Mouse (Mus musculus) cerebellum, adult 2 months (tissue): Measurements from ENCODE around the gene Gm49486. TPM values are rescaled to one million over a fixed set of nuclear protein-coding genes. Genes with fewer than 3 reads are reported as not detected.

Source experiments
- DNase-seq, 2 experiments: peaks; one replicate each; pipeline ENCODE4 v3.0.0; 2021
- H3K27ac ChIP-seq: fragments of 200-500 bp; 2 replicates; pipeline ENCODE4 v1.5.1; 2012; ENCODE audit warnings: low read length, control low read depth, inconsistent platforms; ENCODE audit not compliant: insufficient read depth
- H3K27me3 ChIP-seq: fragments of 200-500 bp; 2 replicates; pipeline ENCODE4 v1.6.1; 2012; ENCODE audit warnings: inconsistent platforms, mild to moderate bottlenecking, low read length, moderate library complexity; ENCODE audit not compliant: control insufficient read depth, insufficient read depth
- H3K4me1 ChIP-seq: fragments of 200-500 bp; 2 replicates; pipeline ENCODE4 v1.6.1; 2011; ENCODE audit warnings: low read length; ENCODE audit not compliant: control insufficient read depth, insufficient read depth
- H3K4me3 ChIP-seq: fragments of 200-500 bp; replicated peaks from 2 replicates; pipeline ENCODE3; 2011; ENCODE audit warnings: mild to moderate bottlenecking, low read depth, low read length, control low read depth; ENCODE audit not compliant: insufficient read depth
- CTCF ChIP-seq: fragments of 200-500 bp; IDR thresholded peaks from 2 replicates; pipeline ENCODE4 v1.5.1; 2011; ENCODE audit warnings: low read depth, mild to moderate bottlenecking, control low read depth, low read length, moderate library complexity, borderline replicate concordance; ENCODE audit not compliant: insufficient read depth
- POLR2A ChIP-seq: fragments of 200-500 bp; IDR thresholded peaks from 2 replicates; pipeline ENCODE4 v1.6.1; 2011; ENCODE audit warnings: low read length, control low read depth, borderline replicate concordance; ENCODE audit not compliant: insufficient read depth
- WGBS: fragments of 180-500 bp; shearing (Covaris S2); methylation state at CpG from one replicate; pipeline ENCODE4 v1.1.7; 2018; 5-methylcytosine and 5-hydroxymethylcytosine counted together
- polyA plus RNA-seq: library from polyadenylated mRNA; depleted of rRNA; stranded (reverse); fragments of >200 nt; gene quantifications from 2 replicates; pipeline ENCODE4 v1.2.3, GENCODE M21; 2012

Gm49486 gene
- polyA plus RNA-seq, 1 experiment = 0.67 TPM

GRCm38 (mm10) chr15:79238036-79238435, 8.8 kb downstream of the Gm49486 start:
- Histone ChIP-seq H3K4me3 (no peak overlapping the region), H3K27ac (no peak overlapping the region), H3K4me1 (no peaks in the 10 kb centered on the region), H3K27me3 (no peaks in the 10 kb centered on the region)
- 79% methylated on average over 6 of the region's 6 CpGs for WGBS
- no peak for DNase-seq
- TF ChIP-seq CTCF (no peak), POLR2A (no peak)

- no peak for DNase-seq
- Histone ChIP-seq H3K27ac (no peak overlapping the region), H3K27me3 (no peaks in the 10 kb centered on the region), H3K4me3 (no peak overlapping the region), H3K4me1 (no peaks in the 10 kb centered on the region)
- TF ChIP-seq POLR2A (no peak), CTCF (no peak)
- WGBS = 50% methylated on average over 13 of the region's 13 CpGs
Observed at GRCm38 (mm10) chr15:79242574-79243233, 13.5 kb downstream of the Gm49486 start.

DNA sequence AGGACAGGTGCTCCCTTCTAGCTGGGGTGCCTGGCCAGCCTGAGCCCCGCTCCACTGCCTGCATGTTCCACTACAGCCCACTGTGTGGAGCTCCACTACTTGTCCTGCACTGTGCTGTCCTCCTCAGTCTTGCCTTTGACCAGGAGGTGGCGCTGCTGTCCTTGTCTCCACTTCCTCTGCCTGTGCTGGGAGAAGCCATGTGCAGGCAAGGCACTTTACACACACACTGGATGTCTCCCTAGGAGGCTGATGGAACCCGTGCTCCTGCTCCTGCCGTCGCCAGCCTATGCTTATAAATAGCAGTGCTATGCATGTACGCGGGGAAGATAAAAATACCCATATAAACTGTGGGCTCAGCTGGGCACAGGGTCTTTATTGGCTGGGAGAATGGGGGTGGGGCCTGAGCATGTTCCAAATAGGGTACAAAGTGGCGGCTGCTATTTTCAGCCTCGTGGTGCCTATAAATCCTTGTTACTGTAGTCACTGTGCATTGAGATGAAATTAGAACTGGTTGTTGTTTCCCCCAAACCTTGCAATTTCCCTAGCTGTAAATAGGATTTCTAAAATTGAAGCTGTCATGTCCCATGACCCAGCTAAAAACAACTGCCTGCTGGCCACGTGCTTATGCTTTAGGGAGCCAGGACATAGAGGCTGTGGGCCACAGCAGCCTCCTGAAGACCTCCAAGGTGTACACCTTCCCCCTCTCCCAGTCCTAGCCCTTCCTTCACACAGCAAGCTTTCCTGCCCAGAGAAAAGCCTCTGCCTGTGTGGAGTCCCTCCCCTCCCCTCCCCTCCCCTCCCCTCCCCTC, 14.2 kb downstream of the Gm49486 start:
- peak; percentile 100 for TF ChIP-seq CTCF
- no peak for TF ChIP-seq POLR2A
- DNase-seq = peak; percentile 90 to 94
- Histone ChIP-seq H3K27me3 (no peaks in the 10 kb centered on the region), H3K4me3 (no peak overlapping the region), H3K4me1 (no peaks in the 10 kb centered on the region), H3K27ac (no peak overlapping the region)
- 5% methylated on average over 10 of the region's 10 CpGs for WGBS

DNA sequence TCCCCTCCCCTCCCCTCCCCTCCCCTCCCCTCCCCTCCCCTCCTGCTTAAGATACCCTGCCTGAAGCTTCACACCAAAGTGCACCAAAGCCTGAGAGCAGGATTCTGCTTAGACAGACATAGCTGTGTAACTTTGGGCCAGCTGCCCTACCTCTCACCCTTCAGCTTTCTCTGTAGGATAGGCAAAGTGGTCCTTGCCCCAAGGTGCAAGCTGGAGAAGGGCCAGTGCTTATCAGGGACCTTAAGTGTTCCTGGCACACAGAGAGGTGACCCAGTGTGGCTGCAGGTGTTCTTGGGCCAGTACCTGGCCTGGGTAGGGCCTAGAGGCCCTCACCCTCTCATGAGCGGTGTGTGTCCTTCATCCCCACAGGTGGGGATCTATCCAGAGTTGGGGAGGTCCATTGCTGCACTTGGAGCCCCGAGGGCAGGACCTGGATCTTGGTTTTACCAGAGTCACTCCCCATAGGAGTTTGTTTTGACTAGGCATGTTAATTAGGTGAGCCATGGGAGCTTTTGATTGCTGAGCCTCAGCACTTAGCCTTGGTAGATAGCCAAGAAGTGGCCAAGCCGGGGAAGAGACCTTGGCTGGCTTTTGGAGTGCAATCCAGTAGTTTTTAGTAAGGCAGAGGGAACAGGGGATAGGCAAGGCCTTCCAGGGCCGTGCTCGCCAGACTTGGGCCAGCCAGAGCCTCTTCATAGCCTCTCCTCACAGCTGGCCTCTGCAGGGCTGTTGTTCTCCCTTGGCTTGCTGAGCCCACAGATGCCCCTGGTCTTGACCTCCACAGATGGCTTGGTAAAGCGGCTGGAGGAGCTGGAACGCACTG, 15.1 kb downstream of the Gm49486 start:
- no peak overlapping the region for H3K4me3 ChIP-seq
- no peaks in the 10 kb centered on the region for H3K27me3 ChIP-seq
- TF ChIP-seq POLR2A = no peak
- TF ChIP-seq CTCF = no peak
- WGBS = 32% methylated on average over 7 of the region's 7 CpGs
- no peak for DNase-seq
- no peaks in the 10 kb centered on the region for H3K4me1 ChIP-seq
- no peak overlapping the region for H3K27ac ChIP-seq

- no peak for TF ChIP-seq POLR2A
- no peak for TF ChIP-seq CTCF
- Histone ChIP-seq H3K4me1 (no peaks in the 10 kb centered on the region), H3K27ac (no peak overlapping the region), H3K27me3 (no peaks in the 10 kb centered on the region), H3K4me3 (no peak overlapping the region)
- WGBS = 88% methylated on average over 3 of the region's 3 CpGs
- no peak for DNase-seq
Observed at GRCm38 (mm10) chr15:79245321-79245720, 16.1 kb downstream of the Gm49486 start.

DNA sequence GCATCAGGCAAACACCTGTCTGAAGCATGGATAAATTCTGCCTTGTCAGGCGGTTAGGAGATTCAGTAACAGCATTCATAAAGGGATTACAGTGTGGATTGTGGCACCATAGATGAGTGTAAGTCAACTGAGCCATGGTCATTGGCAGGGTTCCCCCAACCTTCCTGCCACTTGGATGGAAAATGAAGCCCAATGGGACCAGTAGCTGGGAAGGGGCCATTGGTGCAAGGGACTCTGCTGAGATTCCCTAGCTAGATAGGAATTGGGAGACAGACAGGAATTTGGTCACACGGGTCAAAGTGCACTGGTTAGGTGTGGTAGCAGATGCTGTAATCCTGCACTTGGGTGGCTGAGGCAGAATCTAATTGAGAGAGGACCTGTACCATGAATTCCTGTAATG, 21.0 kb downstream of the Gm49486 start:
- no peak for DNase-seq
- Histone ChIP-seq H3K4me3 (no peak overlapping the region), H3K27ac (no peak overlapping the region), H3K4me1 (peaks cover 4% of the 10 kb centered on the region; the same call in 1 of the 2 replicates), H3K27me3 (no peaks in the 10 kb centered on the region)
- 82% methylated on average over 2 of the region's 2 CpGs for WGBS
- TF ChIP-seq POLR2A (no peak), CTCF (no peak)

- Histone ChIP-seq H3K4me1 (peaks cover 4% of the 10 kb centered on the region; the same call in 1 of the 2 replicates), H3K27ac (no peak overlapping the region), H3K27me3 (no peaks in the 10 kb centered on the region), H3K4me3 (no peak overlapping the region)
- TF ChIP-seq POLR2A = no peak
- no peak for TF ChIP-seq CTCF
- 26% methylated on average over 7 of the region's 7 CpGs for WGBS
- peak in 1 of 2 experiments; percentile 24 for DNase-seq
Observed at GRCm38 (mm10) chr15:79251168-79251567, 22.0 kb downstream of the Gm49486 start.
